Mouse (Mus musculus) liver, adult 2 months (tissue): ENCODE results near the gene Ebf1.

Experiments used
- CTCF ChIP-seq: fragments of 200-500 bp; IDR thresholded peaks from 2 replicates; pipeline ENCODE4 v1.5.1; 2011; ENCODE audit warnings: low read depth, low read length, control low read depth
- POLR2A ChIP-seq: fragments of 200-500 bp; IDR thresholded peaks from 2 replicates; pipeline ENCODE4 v1.6.1; 2011; ENCODE audit warnings: low read length, control low read depth; ENCODE audit not compliant: insufficient read depth; ENCODE audit errors: extremely low read depth

DNA sequence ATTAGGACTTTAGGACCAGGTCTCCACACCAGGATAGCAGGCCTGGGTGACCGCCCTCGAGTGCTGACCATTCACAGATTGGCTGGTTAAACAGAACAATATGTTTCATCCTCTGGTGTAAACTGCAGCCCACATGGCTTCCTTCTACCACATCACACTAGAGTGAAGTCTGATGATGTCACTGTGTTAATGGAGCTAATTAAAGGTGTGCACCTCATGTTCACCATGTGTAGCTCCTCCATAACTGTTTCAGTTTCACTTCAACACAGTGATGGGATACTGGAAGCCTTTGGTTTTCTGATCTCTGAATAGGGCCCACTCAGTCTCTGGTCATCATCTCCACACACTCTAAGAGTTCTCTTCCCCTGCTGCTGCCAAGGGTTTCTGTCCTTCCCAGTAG lies 158.4 kb downstream of the Ebf1 start:
- TF ChIP-seq POLR2A (no peak), CTCF (no peak)
